Mouse (Mus musculus): ENCODE data around the gene B4galnt2. TPM values are rescaled to one million over a fixed set of nuclear protein-coding genes. Genes with fewer than 3 reads are reported as not detected.
A peak's percentile ranks its signal among the peaks of the same experiment; 100 is the strongest.

The B4galnt2 gene
- 1.5 and 2.3 TPM in 2 replicates for total RNA-seq (2012; rRNA removed)

DNA sequence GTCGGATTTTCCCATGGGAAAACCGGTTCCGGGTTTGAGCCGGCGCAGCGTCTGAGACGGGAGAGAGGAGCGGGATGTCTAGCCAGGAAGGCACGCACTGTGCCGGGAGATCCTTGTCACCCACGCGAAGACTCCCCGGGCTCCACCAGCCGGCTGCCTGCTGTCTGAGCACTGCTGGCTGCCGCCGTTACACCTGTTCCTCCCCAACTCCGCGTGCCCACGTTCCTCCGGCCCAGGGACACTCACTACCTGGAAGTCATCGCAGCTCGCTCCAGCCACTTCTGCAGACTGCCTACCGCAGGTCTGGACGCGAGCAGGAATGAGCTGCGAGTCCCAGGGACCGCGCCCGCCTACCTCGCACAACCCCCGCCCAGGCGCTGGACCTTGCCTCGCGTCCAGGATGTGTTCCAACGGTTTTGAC lies at the start of gene B4galnt2:
TSS of gene B4galnt2 (minus strand) at position 321 of the 421 bp plus-strand sequence.
- TF ChIP-seq ZNF384 (IDR thresholded peaks at IDR 0.05; ENCODE audit: low read depth, low read length) (no peak), MAFK (IDR thresholded peaks at IDR 0.05; ENCODE audit: insufficient read depth, low read depth, low read length) (no peak), CHD2 (IDR thresholded peaks at IDR 0.05; ENCODE audit: low read depth, low read length) (no peak), HCFC1 (IDR thresholded peaks at IDR 0.05; ENCODE audit: borderline replicate concordance, insufficient read depth, low read length) (no peak), ZC3H11A (IDR thresholded peaks at IDR 0.05; ENCODE audit: borderline replicate concordance, low read depth, low read length) (no peak)
- Histone ChIP-seq H3K36me3 (ENCODE audit: control insufficient read depth, insufficient read depth, low read length, poor library complexity, severe bottlenecking) (no peaks in the 10 kb centered on the region), H3K9ac (ENCODE audit: insufficient read depth, low read depth, low read length, poor library complexity, severe bottlenecking) (peak within 1 kb of the TSS; percentile 25), H3K9me3 (ENCODE audit: control insufficient read depth, insufficient read depth, low read depth, low read length) (no peaks in the 10 kb centered on the region), H3K4me3 (ENCODE audit: insufficient read depth in 1 of 2, low read depth in 1 of 2, low read length in 2 of 2, poor library complexity in 1 of 2, severe bottlenecking in 1 of 2) (peak within 1 kb of the TSS; percentile 55 to 69), H3K27ac (ENCODE audit: insufficient read depth, low read depth, low read length, poor library complexity, severe bottlenecking) (no peak within 1 kb of the TSS), H3K4me1 (ENCODE audit: control insufficient read depth in 2 of 2, insufficient read depth in 2 of 2, low read length in 2 of 2, poor library complexity in 1 of 2) (peaks cover 0 to 9% of the 10 kb centered on the region in 2 experiments; a peak in 1 of 4 replicates)
- peak; percentile 22 for DNase-seq (ENCODE audit: low read depth, low spot score)
- in situ Hi-C loops (cut with MboI; ENCODE audit: low sequenced_read_pairs in 2 of 2, unreplicated experiment in 2 of 2) = no loop called here

DNA sequence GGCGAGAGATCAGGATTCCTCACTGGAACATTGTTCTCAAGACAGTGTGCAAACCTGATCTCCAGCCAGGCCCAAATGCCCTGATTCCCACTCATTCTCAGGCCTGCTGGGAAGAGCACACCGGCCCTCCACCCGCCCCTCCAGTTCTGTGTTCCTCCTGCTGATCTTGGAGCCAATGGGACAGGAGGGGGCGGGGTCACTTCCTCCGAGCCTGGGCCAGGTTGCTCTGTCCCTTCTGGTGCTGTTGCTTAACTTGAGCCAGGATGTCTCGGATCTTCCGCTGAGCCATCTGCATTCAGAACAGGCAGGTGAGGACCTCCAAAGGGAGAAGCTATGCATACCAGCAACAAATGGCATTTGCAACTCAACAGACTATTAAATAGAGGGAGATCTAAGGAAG lies 48.6 kb upstream of the B4galnt2 start:
- H3K4me1 ChIP-seq (ENCODE audit: control insufficient read depth in 2 of 2, insufficient read depth in 2 of 2, low read length in 2 of 2, poor library complexity in 1 of 2) = peaks cover 6 to 31% of the 10 kb centered on the region in 2 experiments
- peak overlapping the region; percentile 83; the same call in 1 of the 2 replicates for H3K27ac ChIP-seq (ENCODE audit: insufficient read depth, low read depth, low read length, poor library complexity, severe bottlenecking)
- TF ChIP-seq HCFC1 (IDR thresholded peaks at IDR 0.05; ENCODE audit: borderline replicate concordance, insufficient read depth, low read length) = no peak
- TF ChIP-seq MAFK (IDR thresholded peaks at IDR 0.05; ENCODE audit: insufficient read depth, low read depth, low read length) = no peak
- TF ChIP-seq ZNF384 (IDR thresholded peaks at IDR 0.05; ENCODE audit: low read depth, low read length) = no peak
- no peak for TF ChIP-seq ZC3H11A (IDR thresholded peaks at IDR 0.05; ENCODE audit: borderline replicate concordance, low read depth, low read length)
- no peak for TF ChIP-seq CHD2 (IDR thresholded peaks at IDR 0.05; ENCODE audit: low read depth, low read length)
- DNase-seq (ENCODE audit: low read depth, low spot score) = peak; percentile 89
- peaks cover 65% of the 10 kb centered on the region for H3K36me3 ChIP-seq (ENCODE audit: control insufficient read depth, insufficient read depth, low read length, poor library complexity, severe bottlenecking)
- no peaks in the 10 kb centered on the region for H3K9me3 ChIP-seq (ENCODE audit: control insufficient read depth, insufficient read depth, low read depth, low read length)
- 0 out of 4 replicates have a peak overlapping the region, but pooled peaks of 1 of the 2 experiments have one; percentile 12 for H3K4me3 ChIP-seq (ENCODE audit: insufficient read depth in 1 of 2, low read depth in 1 of 2, low read length in 2 of 2, poor library complexity in 1 of 2, severe bottlenecking in 1 of 2)
- H3K9ac ChIP-seq (ENCODE audit: insufficient read depth, low read depth, low read length, poor library complexity, severe bottlenecking) = no peak overlapping the region
- in situ Hi-C loops (cut with MboI; ENCODE audit: low sequenced_read_pairs in 2 of 2, unreplicated experiment in 2 of 2) = no loop called here

DNA sequence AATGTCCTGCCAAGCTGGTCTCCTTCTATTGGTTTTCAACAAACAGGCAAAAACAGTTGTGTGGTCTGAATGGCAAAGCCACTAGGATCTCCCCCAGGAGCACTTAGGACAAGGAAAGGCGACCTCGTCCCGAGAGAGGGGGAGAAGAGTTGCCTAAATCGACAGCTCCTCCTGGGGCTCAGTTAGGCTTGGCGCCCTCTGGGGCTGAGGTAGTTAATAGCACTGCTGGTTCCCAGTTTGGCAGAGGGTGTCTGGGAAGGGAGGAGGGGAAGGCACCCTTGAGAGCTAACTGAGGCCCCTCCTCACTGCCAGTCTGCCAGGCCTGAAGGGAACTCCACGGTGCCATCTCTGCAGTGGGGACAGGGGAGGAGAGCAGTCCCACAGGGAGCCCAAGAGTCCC lies 44.5 kb upstream of the B4galnt2 start:
- in situ Hi-C loops (cut with MboI; ENCODE audit: low sequenced_read_pairs in 2 of 2, unreplicated experiment in 2 of 2) = no loop called here
- Histone ChIP-seq H3K27ac (ENCODE audit: insufficient read depth, low read depth, low read length, poor library complexity, severe bottlenecking) (no peak overlapping the region; the same call in 1 of the 2 replicates), H3K36me3 (ENCODE audit: control insufficient read depth, insufficient read depth, low read length, poor library complexity, severe bottlenecking) (peaks cover 32% of the 10 kb centered on the region), H3K9me3 (ENCODE audit: control insufficient read depth, insufficient read depth, low read depth, low read length) (no peaks in the 10 kb centered on the region), H3K9ac (ENCODE audit: insufficient read depth, low read depth, low read length, poor library complexity, severe bottlenecking) (no peak overlapping the region), H3K4me1 (ENCODE audit: control insufficient read depth in 2 of 2, insufficient read depth in 2 of 2, low read length in 2 of 2, poor library complexity in 1 of 2) (peaks cover 10 to 34% of the 10 kb centered on the region in 2 experiments), H3K4me3 (ENCODE audit: insufficient read depth in 1 of 2, low read depth in 1 of 2, low read length in 2 of 2, poor library complexity in 1 of 2, severe bottlenecking in 1 of 2) (no peak overlapping the region)
- TF ChIP-seq HCFC1 (IDR thresholded peaks at IDR 0.05; ENCODE audit: borderline replicate concordance, insufficient read depth, low read length) = no peak
- no peak for TF ChIP-seq CHD2 (IDR thresholded peaks at IDR 0.05; ENCODE audit: low read depth, low read length)
- TF ChIP-seq ZC3H11A (IDR thresholded peaks at IDR 0.05; ENCODE audit: borderline replicate concordance, low read depth, low read length) = no peak
- TF ChIP-seq ZNF384 (IDR thresholded peaks at IDR 0.05; ENCODE audit: low read depth, low read length) = no peak
- no peak for TF ChIP-seq MAFK (IDR thresholded peaks at IDR 0.05; ENCODE audit: insufficient read depth, low read depth, low read length)
- DNase-seq (ENCODE audit: low read depth, low spot score) = no peak

DNA sequence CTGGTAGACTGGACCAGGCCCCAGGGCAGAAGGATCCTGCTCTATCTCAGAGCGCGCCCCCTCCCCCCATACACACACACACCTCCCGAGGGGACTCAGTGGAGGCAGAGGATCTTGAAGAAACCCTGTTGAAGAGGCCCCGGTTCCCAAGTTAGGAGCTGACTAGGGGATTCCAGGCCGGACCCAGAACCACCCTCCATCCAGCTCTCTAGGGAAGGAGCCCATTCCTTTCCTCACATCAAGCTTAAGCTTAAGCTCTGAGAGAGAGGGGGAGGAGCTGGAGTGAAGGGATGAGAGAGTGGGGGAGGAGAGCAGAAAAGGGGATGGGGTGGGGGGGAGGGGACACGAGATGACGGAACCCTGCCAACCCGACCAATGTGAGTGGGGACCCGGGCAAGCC lies 43.6 kb upstream of the B4galnt2 start:
- H3K9me3 ChIP-seq (ENCODE audit: control insufficient read depth, insufficient read depth, low read depth, low read length) = no peaks in the 10 kb centered on the region
- H3K36me3 ChIP-seq (ENCODE audit: control insufficient read depth, insufficient read depth, low read length, poor library complexity, severe bottlenecking) = peaks cover 32% of the 10 kb centered on the region
- H3K9ac ChIP-seq (ENCODE audit: insufficient read depth, low read depth, low read length, poor library complexity, severe bottlenecking) = no peak overlapping the region
- no peak for TF ChIP-seq CHD2 (IDR thresholded peaks at IDR 0.05; ENCODE audit: low read depth, low read length)
- TF ChIP-seq ZC3H11A (IDR thresholded peaks at IDR 0.05; ENCODE audit: borderline replicate concordance, low read depth, low read length) = no peak
- no peak for TF ChIP-seq HCFC1 (IDR thresholded peaks at IDR 0.05; ENCODE audit: borderline replicate concordance, insufficient read depth, low read length)
- TF ChIP-seq MAFK (IDR thresholded peaks at IDR 0.05; ENCODE audit: insufficient read depth, low read depth, low read length) = no peak
- TF ChIP-seq ZNF384 (IDR thresholded peaks at IDR 0.05; ENCODE audit: low read depth, low read length) = no peak
- DNase-seq (ENCODE audit: low read depth, low spot score) = no peak
- no peak overlapping the region for H3K4me3 ChIP-seq (ENCODE audit: insufficient read depth in 1 of 2, low read depth in 1 of 2, low read length in 2 of 2, poor library complexity in 1 of 2, severe bottlenecking in 1 of 2)
- in situ Hi-C loops (cut with MboI; ENCODE audit: low sequenced_read_pairs in 2 of 2, unreplicated experiment in 2 of 2) = no loop called here
- peaks cover 10 to 30% of the 10 kb centered on the region in 2 experiments for H3K4me1 ChIP-seq (ENCODE audit: control insufficient read depth in 2 of 2, insufficient read depth in 2 of 2, low read length in 2 of 2, poor library complexity in 1 of 2)
- no peak overlapping the region; the same call in 1 of the 2 replicates for H3K27ac ChIP-seq (ENCODE audit: insufficient read depth, low read depth, low read length, poor library complexity, severe bottlenecking)

Data from ES-E14 (cell line).